Mouse (Mus musculus): ENCODE results near the gene Enah. TPM values are rescaled to one million over a fixed set of nuclear protein-coding genes. Genes with fewer than 3 reads are reported as not detected.

Enah gene
- polyA plus RNA-seq, 1 experiment from 2014 or later = 23.5 TPM

GRCm38 (mm10) chr1:182054651-182055050, 34.9 kb upstream of the Enah start:
- Histone ChIP-seq H3K4me2 (ENCODE audit: low read length) (no peak overlapping the region), H3K36me3 (ENCODE audit: control insufficient read depth, insufficient read depth, low read length) (no peaks in the 10 kb centered on the region), H3K4me1 (ENCODE audit: control insufficient read depth, insufficient read depth, low read depth, low read length) (no peaks in the 10 kb centered on the region; the same call in 1 of the 2 replicates), H3K9me3 (ENCODE audit: control insufficient read depth, low read length) (no peaks in the 10 kb centered on the region), H3K9ac (ENCODE audit: low read depth, low read length) (no peak overlapping the region), H3K4me3 (ENCODE audit: low read length) (no peak overlapping the region), H3K27me3 (replicated peaks; ENCODE audit: control insufficient read depth, insufficient read depth, low read length) (no peaks in the 10 kb centered on the region), H3K27ac (ENCODE audit: low read depth, low read length) (no peak overlapping the region)
- ATAC-seq = no peak
- 92% methylated on average over 6 of the region's 6 CpGs for WGBS

- 21% methylated on average over 10 of the region's 10 CpGs for WGBS
- no peak; the same call in 1 of the 2 replicates for ATAC-seq
Measured at GRCm38 (mm10) chr1:182052973-182053372, 33.2 kb upstream of the Enah start.

GRCm38 (mm10) chr1:182052385-182052784, 32.6 kb upstream of the Enah start:
- Histone ChIP-seq H3K9me3 (ENCODE audit: control insufficient read depth, low read length) (no peaks in the 10 kb centered on the region), H3K36me3 (ENCODE audit: control insufficient read depth, insufficient read depth, low read length) (no peaks in the 10 kb centered on the region), H3K4me1 (ENCODE audit: control insufficient read depth, insufficient read depth, low read depth, low read length) (no peaks in the 10 kb centered on the region; the same call in 1 of the 2 replicates), H3K27me3 (replicated peaks; ENCODE audit: control insufficient read depth, insufficient read depth, low read length) (no peaks in the 10 kb centered on the region), H3K27ac (ENCODE audit: low read depth, low read length) (no peak overlapping the region), H3K4me2 (ENCODE audit: low read length) (no peak overlapping the region), H3K9ac (ENCODE audit: low read depth, low read length) (no peak overlapping the region), H3K4me3 (ENCODE audit: low read length) (no peak overlapping the region)
- no peak for ATAC-seq
- WGBS = 68% methylated on average over 7 of the region's 7 CpGs

More at GRCm38 (mm10) chr1:182052973-182053372, 33.2 kb upstream of the Enah start:
- H3K36me3 ChIP-seq (ENCODE audit: control insufficient read depth, insufficient read depth, low read length) = no peaks in the 10 kb centered on the region
- no peak overlapping the region for H3K27ac ChIP-seq (ENCODE audit: low read depth, low read length)
- no peaks in the 10 kb centered on the region for H3K27me3 ChIP-seq (replicated peaks; ENCODE audit: control insufficient read depth, insufficient read depth, low read length)
- no peak overlapping the region for H3K9ac ChIP-seq (ENCODE audit: low read depth, low read length)
- H3K4me3 ChIP-seq (ENCODE audit: low read length) = no peak overlapping the region
- no peak overlapping the region for H3K4me2 ChIP-seq (ENCODE audit: low read length)
- H3K9me3 ChIP-seq (ENCODE audit: control insufficient read depth, low read length) = no peaks in the 10 kb centered on the region
- H3K4me1 ChIP-seq (ENCODE audit: control insufficient read depth, insufficient read depth, low read depth, low read length) = no peaks in the 10 kb centered on the region; the same call in 1 of the 2 replicates

- Histone ChIP-seq H3K9me3 (ENCODE audit: control insufficient read depth, low read length) (no peaks in the 10 kb centered on the region), H3K4me1 (ENCODE audit: control insufficient read depth, insufficient read depth, low read depth, low read length) (no peaks in the 10 kb centered on the region; the same call in 1 of the 2 replicates), H3K27me3 (replicated peaks; ENCODE audit: control insufficient read depth, insufficient read depth, low read length) (no peaks in the 10 kb centered on the region), H3K27ac (ENCODE audit: low read depth, low read length) (no peak overlapping the region), H3K4me2 (ENCODE audit: low read length) (no peak overlapping the region), H3K36me3 (ENCODE audit: control insufficient read depth, insufficient read depth, low read length) (no peaks in the 10 kb centered on the region), H3K9ac (ENCODE audit: low read depth, low read length) (no peak overlapping the region), H3K4me3 (ENCODE audit: low read length) (no peak overlapping the region)
- ATAC-seq = no peak
- WGBS = 84% methylated on average over 7 of the region's 7 CpGs
Measured at GRCm38 (mm10) chr1:182049813-182050212, 30.0 kb upstream of the Enah start.

GRCm38 (mm10) chr1:182048101-182048500, 28.3 kb upstream of the Enah start:
- 85% methylated on average over 4 of the region's 4 CpGs for WGBS
- no peak overlapping the region for H3K4me2 ChIP-seq (ENCODE audit: low read length)
- H3K9ac ChIP-seq (ENCODE audit: low read depth, low read length) = no peak overlapping the region
- H3K4me1 ChIP-seq (ENCODE audit: control insufficient read depth, insufficient read depth, low read depth, low read length) = no peaks in the 10 kb centered on the region; the same call in 1 of the 2 replicates
- H3K27ac ChIP-seq (ENCODE audit: low read depth, low read length) = no peak overlapping the region
- no peak overlapping the region for H3K4me3 ChIP-seq (ENCODE audit: low read length)
- no peaks in the 10 kb centered on the region for H3K36me3 ChIP-seq (ENCODE audit: control insufficient read depth, insufficient read depth, low read length)
- H3K27me3 ChIP-seq (replicated peaks; ENCODE audit: control insufficient read depth, insufficient read depth, low read length) = no peaks in the 10 kb centered on the region
- H3K9me3 ChIP-seq (ENCODE audit: control insufficient read depth, low read length) = no peaks in the 10 kb centered on the region
- no peak for ATAC-seq

GRCm38 (mm10) chr1:182047016-182047690, 27.4 kb upstream of the Enah start:
- H3K9ac ChIP-seq (ENCODE audit: low read depth, low read length) = no peak overlapping the region
- H3K36me3 ChIP-seq (ENCODE audit: control insufficient read depth, insufficient read depth, low read length) = no peaks in the 10 kb centered on the region
- H3K4me3 ChIP-seq (ENCODE audit: low read length) = no peak overlapping the region
- no peak overlapping the region for H3K4me2 ChIP-seq (ENCODE audit: low read length)
- ATAC-seq = no peak
- WGBS = 77% methylated on average over 3 of the region's 3 CpGs
- no peak overlapping the region for H3K27ac ChIP-seq (ENCODE audit: low read depth, low read length)
- H3K4me1 ChIP-seq (ENCODE audit: control insufficient read depth, insufficient read depth, low read depth, low read length) = no peaks in the 10 kb centered on the region
- no peaks in the 10 kb centered on the region for H3K9me3 ChIP-seq (ENCODE audit: control insufficient read depth, low read length)
- no peaks in the 10 kb centered on the region for H3K27me3 ChIP-seq (replicated peaks; ENCODE audit: control insufficient read depth, insufficient read depth, low read length)

- Histone ChIP-seq H3K9ac (ENCODE audit: low read depth, low read length) (no peak overlapping the region), H3K27me3 (replicated peaks; ENCODE audit: control insufficient read depth, insufficient read depth, low read length) (no peaks in the 10 kb centered on the region), H3K4me3 (ENCODE audit: low read length) (no peak overlapping the region), H3K4me2 (ENCODE audit: low read length) (no peak overlapping the region), H3K9me3 (ENCODE audit: control insufficient read depth, low read length) (no peaks in the 10 kb centered on the region), H3K4me1 (ENCODE audit: control insufficient read depth, insufficient read depth, low read depth, low read length) (no peaks in the 10 kb centered on the region), H3K36me3 (ENCODE audit: control insufficient read depth, insufficient read depth, low read length) (no peaks in the 10 kb centered on the region), H3K27ac (ENCODE audit: low read depth, low read length) (no peak overlapping the region)
- 31% methylated on average over 4 of the region's 4 CpGs for WGBS
- ATAC-seq = peak; percentile 52; the same call in 1 of the 2 replicates
Measured at GRCm38 (mm10) chr1:182045208-182045607, 25.4 kb upstream of the Enah start.

GRCm38 (mm10) chr1:182040538-182040937, 20.7 kb upstream of the Enah start:
- ATAC-seq = no peak
- 87% methylated on average over 3 of the region's 3 CpGs for WGBS
- no peaks in the 10 kb centered on the region for H3K4me1 ChIP-seq (ENCODE audit: control insufficient read depth, insufficient read depth, low read depth, low read length)
- no peak overlapping the region for H3K4me3 ChIP-seq (ENCODE audit: low read length)
- H3K36me3 ChIP-seq (ENCODE audit: control insufficient read depth, insufficient read depth, low read length) = no peaks in the 10 kb centered on the region
- no peak overlapping the region for H3K4me2 ChIP-seq (ENCODE audit: low read length)
- no peaks in the 10 kb centered on the region for H3K27me3 ChIP-seq (replicated peaks; ENCODE audit: control insufficient read depth, insufficient read depth, low read length)
- no peak overlapping the region for H3K9ac ChIP-seq (ENCODE audit: low read depth, low read length)
- H3K9me3 ChIP-seq (ENCODE audit: control insufficient read depth, low read length) = no peaks in the 10 kb centered on the region
- H3K27ac ChIP-seq (ENCODE audit: low read depth, low read length) = no peak overlapping the region

GRCm38 (mm10) chr1:182031757-182032156, 12.0 kb upstream of the Enah start:
- no peak for ATAC-seq
- H3K4me2 ChIP-seq (ENCODE audit: low read length) = no peak overlapping the region
- no peak overlapping the region for H3K27ac ChIP-seq (ENCODE audit: low read depth, low read length)
- H3K9ac ChIP-seq (ENCODE audit: low read depth, low read length) = no peak overlapping the region
- H3K9me3 ChIP-seq (ENCODE audit: control insufficient read depth, low read length) = no peaks in the 10 kb centered on the region
- H3K27me3 ChIP-seq (replicated peaks; ENCODE audit: control insufficient read depth, insufficient read depth, low read length) = no peaks in the 10 kb centered on the region
- no peaks in the 10 kb centered on the region for H3K4me1 ChIP-seq (ENCODE audit: control insufficient read depth, insufficient read depth, low read depth, low read length)
- H3K36me3 ChIP-seq (ENCODE audit: control insufficient read depth, insufficient read depth, low read length) = no peaks in the 10 kb centered on the region
- H3K4me3 ChIP-seq (ENCODE audit: low read length) = no peak overlapping the region

All from hindbrain, embryonic 16.5 days (tissue).